Mouse (Mus musculus) limb, embryonic 10.5 days (tissue): Measurements from ENCODE around the gene Fancc. TPM values are rescaled to one million over a fixed set of nuclear protein-coding genes. Genes with fewer than 3 reads are reported as not detected.
"Not testable (repeated sequence)": the region's sequence is repeated elsewhere in the genome, so short reads cannot be mapped to it uniquely, and the experiment has no call there.

Experiments
- DNase-seq: peaks from one replicate; pipeline ENCODE4 v3.0.0-alpha.2; 2017; ENCODE audit warnings: low spot score
- H3K27ac ChIP-seq: fragments of 300-500 bp; sonication (generic); 2 replicates; pipeline ENCODE4 v1.5.1; 2016; ENCODE audit warnings: mild to moderate bottlenecking
- H3K27me3 ChIP-seq: fragments of 300-500 bp; sonication (generic); 2 replicates; pipeline ENCODE4 v1.6.1; 2016; ENCODE audit warnings: low read depth, mild to moderate bottlenecking; ENCODE audit not compliant: poor library complexity, severe bottlenecking
- H3K36me3 ChIP-seq: fragments of 300-500 bp; sonication (generic); 2 replicates; pipeline ENCODE4 v1.6.1; 2016; ENCODE audit warnings: mild to moderate bottlenecking, moderate library complexity
- H3K4me1 ChIP-seq: fragments of 300-500 bp; sonication (generic); 2 replicates; pipeline ENCODE4 v1.6.1; 2016
- H3K4me3 ChIP-seq: fragments of 300-500 bp; sonication (generic); 2 replicates; pipeline ENCODE4 v1.5.1; 2016; ENCODE audit warnings: mild to moderate bottlenecking, moderate library complexity
- H3K9me3 ChIP-seq: fragments of 300-500 bp; sonication (generic); replicated peaks from 2 replicates; pipeline ENCODE4 v1.6.1; 2016; ENCODE audit warnings: mild to moderate bottlenecking
- WGBS: fragments of 180-500 bp; shearing (Covaris S2); methylation state at CpG from one replicate; pipeline ENCODE4 v1.1.7; 2016; 5-methylcytosine and 5-hydroxymethylcytosine counted together
- polyA plus RNA-seq: library from polyadenylated mRNA; unstranded; fragments of >200 nt; fragmentation: Nextera tagmentation; extraction: Ambion mirVana; gene quantifications from 2 replicates; pipeline ENCODE4 v1.2.1, GENCODE M21; 2016

Gene Fancc
- polyA plus RNA-seq, 1 experiment from 2014 or later: 27.0 TPM

DNA sequence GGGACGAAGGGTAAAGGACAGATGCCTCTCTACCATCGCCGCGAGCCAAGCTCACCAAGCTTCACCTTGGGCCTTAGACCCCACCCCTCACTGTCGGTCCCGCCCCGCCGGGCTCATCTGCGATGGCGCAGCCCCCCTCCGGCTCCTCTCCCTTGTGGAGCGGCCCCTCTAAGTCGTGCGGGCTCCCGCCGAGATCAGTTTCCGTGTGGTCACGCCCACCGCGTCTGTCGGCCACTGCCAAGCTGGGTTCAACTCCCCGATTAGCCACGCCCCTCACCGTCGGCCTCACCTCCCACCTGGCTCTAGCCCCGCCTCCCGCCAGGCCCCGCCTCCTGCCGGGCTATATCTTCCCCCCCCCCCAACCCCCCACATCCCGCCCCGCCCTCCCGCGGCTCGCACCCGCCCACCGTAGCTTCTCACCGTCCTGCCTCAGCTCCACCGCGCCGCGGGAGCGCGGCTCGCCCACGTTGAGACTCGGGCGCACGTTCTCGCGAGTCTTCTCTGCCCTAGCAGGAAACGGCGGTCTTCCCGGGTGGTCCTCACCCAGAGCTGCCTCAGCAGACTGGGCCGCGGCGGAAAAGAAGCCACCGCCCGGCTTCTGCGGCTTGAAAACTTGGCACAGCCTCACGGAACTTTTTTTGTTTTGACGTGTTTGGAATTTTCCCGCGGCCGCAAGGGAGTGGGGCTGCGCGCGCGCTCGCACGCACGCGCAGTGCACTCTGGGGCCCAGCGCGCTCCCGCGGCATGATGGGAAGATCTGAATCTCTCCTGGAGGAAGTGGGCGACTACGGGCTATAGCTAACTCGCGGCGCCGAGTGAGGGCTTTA, 65.8 kb downstream of the Fancc start:
- H3K27me3 ChIP-seq: no peaks in the 10 kb centered on the region
- peaks cover 15% of the 10 kb centered on the region for H3K4me1 ChIP-seq
- peak overlapping the region; percentile 97 for H3K27ac ChIP-seq
- H3K36me3 ChIP-seq: no peaks in the 10 kb centered on the region
- peak; percentile 98 for DNase-seq
- no peaks in the 10 kb centered on the region for H3K9me3 ChIP-seq
- H3K4me3 ChIP-seq: peak overlapping the region; percentile 70
- under 1% methylated on average over 79 of the region's 82 CpGs for WGBS

DNA sequence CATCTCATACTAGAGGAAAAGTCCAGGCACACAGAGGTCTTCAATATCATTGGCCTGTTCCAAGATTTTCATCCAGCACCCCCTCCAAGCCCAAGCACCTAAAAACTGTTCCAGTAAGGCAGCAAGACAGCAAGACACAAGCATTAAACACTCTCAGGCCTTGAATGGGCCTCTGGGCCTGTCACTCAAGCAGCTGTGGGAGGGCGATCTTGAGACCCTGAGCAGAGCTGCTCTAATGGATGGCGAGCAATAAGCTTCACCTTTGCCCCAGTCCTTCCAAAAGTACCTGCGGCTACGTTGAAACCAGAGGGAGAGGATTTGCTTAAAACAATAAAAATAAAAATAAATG, 66.4 kb downstream of the Fancc start:
- Histone ChIP-seq H3K4me3 (peak overlapping the region; percentile 70), H3K36me3 (no peaks in the 10 kb centered on the region), H3K4me1 (peaks cover 15% of the 10 kb centered on the region), H3K27me3 (no peaks in the 10 kb centered on the region), H3K9me3 (no peaks in the 10 kb centered on the region), H3K27ac (peak overlapping the region; percentile 97)
- no peak for DNase-seq
- 0% methylated on average over 4 of the region's 4 CpGs for WGBS

DNA sequence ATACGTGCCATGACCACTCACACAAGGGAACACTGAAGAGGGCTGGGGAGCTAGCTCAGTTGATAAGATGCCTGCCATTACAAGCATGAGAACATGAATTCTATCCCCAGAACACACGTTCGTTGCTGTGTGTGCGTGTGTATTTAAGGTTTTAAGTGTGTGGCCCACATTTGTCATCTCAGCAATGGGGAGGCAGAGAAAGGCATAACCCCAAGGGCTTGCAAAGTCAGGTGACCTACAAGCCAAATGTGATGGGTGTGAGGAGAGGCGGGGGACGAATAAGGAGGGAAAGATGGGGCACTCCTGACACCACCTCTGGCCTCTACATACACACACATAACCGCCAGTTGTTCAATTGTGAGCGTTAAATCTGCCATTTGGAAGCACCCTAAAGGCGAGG, 66.9 kb downstream of the Fancc start:
- no peak for DNase-seq
- Histone ChIP-seq H3K9me3 (no peaks in the 10 kb centered on the region), H3K36me3 (no peaks in the 10 kb centered on the region), H3K4me1 (peaks cover 15% of the 10 kb centered on the region), H3K27ac (peak overlapping the region; percentile 97), H3K27me3 (no peaks in the 10 kb centered on the region), H3K4me3 (peak overlapping the region; percentile 70)
- 73% methylated on average over 9 of the region's 9 CpGs for WGBS

DNA sequence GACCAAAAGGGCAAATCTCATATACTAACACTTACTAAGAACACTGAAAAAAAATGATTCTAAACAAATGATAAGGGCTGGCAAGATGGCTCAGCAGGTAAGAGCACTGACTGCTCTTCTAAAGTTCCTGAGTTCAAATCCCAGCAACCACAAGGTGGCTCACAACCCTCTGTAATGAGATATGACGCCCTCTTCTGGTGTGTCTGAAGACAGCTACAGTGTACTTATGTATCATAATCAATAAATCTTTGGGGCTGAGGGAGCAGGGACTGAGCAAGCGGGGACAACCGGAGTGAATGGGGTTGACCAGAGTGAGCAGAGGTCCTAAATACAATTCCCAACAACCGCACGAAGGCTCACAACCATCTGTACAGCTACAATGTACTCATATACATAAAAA, 68.9 kb downstream of the Fancc start:
- not testable (repeated sequence) for H3K27me3 ChIP-seq, H3K27ac ChIP-seq, DNase-seq, H3K36me3 ChIP-seq, H3K4me3 ChIP-seq, H3K9me3 ChIP-seq
- WGBS: 98% methylated on average over 5 of the region's 5 CpGs
- H3K4me1 ChIP-seq: peaks cover 15% of the 10 kb centered on the region

DNA sequence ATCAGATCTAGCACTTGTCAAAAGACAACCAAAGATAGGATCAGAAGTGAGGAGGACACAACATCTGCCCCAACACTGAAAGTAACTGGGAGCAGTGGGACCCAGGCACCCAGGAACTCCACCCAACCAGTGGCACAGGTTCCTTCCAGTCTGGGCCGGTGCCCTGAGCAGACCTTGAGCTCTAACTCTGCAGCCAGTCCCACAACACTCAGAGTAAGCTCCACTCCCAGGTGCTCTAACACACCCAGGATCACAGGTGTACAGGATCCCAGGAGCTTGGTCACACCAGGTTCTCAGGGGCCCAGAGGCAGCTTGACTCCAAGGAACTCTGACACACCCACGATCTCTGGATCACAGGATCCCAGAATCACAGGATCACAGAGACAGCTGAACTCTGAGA, 74.0 kb downstream of the Fancc start:
- no peak for DNase-seq
- H3K27ac ChIP-seq: no peak overlapping the region
- no peaks in the 10 kb centered on the region for H3K9me3 ChIP-seq
- no peaks in the 10 kb centered on the region for H3K4me1 ChIP-seq
- H3K36me3 ChIP-seq: no peaks in the 10 kb centered on the region
- no peak overlapping the region for H3K4me3 ChIP-seq
- WGBS: 98% methylated on average over 2 of the region's 2 CpGs
- no peaks in the 10 kb centered on the region for H3K27me3 ChIP-seq

DNA sequence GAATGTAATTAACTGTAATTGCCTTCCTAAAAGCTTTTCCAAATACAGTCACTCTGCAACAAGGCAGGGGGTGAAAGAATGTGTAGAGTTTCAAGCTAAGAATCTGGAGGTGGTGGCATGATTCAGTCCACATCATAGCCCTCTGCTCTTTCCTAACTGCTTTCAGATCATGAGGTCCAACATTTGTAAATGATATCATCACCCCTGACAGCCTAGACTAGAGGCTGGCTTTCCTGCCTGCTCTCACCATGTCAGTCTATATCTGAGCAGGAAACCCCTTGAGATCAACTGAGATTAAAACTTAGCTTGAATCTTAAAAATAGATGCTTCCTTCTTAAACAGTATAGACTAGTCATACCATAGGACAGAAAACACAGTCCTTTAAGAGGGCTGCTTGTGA, 75.9 kb downstream of the Fancc start:
- no peak overlapping the region for H3K27ac ChIP-seq
- DNase-seq: no peak
- no peaks in the 10 kb centered on the region for H3K4me1 ChIP-seq
- H3K9me3 ChIP-seq: no peaks in the 10 kb centered on the region
- H3K36me3 ChIP-seq: no peaks in the 10 kb centered on the region
- no peak overlapping the region for H3K4me3 ChIP-seq
- H3K27me3 ChIP-seq: no peaks in the 10 kb centered on the region

DNA sequence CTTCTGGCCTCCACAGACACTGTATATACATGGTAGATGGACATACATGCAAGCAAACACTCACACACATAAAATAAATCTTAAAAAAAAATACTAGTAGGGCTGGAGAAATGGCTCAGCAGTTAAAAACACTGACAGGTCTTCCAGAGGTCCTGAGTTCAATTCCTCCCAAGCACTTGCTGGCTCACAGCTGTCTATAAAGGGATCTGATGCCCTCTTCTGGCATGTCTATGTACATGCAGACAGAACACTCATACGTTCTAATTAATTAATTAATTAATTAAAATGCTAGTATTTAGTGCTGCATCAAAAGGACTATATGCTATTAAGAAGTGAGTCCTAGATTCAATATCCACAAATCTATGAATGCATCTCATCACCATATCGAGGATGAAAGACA, 78.9 kb downstream of the Fancc start:
- Histone ChIP-seq H3K36me3 (no peaks in the 10 kb centered on the region), H3K4me3 (no peak overlapping the region), H3K9me3 (no peaks in the 10 kb centered on the region), H3K27ac (no peak overlapping the region), H3K4me1 (0 out of 2 replicates have a peak, but pooled peaks cover 2% of the 10 kb centered on the region), H3K27me3 (no peaks in the 10 kb centered on the region)
- 87% methylated on average over 2 of the region's 2 CpGs for WGBS
- no peak for DNase-seq

DNA sequence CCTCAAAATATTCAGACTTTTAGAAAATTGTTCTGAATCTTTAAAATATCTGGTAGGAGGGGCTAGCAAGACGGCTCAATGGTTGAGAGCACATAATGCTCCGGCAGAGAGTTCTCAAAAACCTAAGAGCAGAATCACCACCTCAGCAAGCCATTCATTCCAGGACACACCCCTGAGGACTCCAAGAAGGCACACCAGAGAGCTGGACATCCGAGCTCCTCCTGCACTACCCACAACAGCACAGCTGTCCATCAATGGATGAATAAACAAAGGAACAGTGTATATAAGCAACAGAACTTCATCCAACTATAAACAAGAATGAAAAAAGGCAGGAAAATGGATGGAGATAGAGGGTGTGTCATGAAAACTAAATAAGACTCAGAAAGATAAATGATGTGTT, 80.3 kb downstream of the Fancc start:
- DNase-seq: no peak
- no peak overlapping the region for H3K27ac ChIP-seq
- H3K27me3 ChIP-seq: no peaks in the 10 kb centered on the region
- H3K9me3 ChIP-seq: no peaks in the 10 kb centered on the region
- no peak overlapping the region for H3K4me3 ChIP-seq
- WGBS: 82% methylated on average over 3 of the region's 3 CpGs
- 0 out of 2 replicates have a peak, but pooled peaks cover 2% of the 10 kb centered on the region for H3K4me1 ChIP-seq
- H3K36me3 ChIP-seq: no peaks in the 10 kb centered on the region

DNA sequence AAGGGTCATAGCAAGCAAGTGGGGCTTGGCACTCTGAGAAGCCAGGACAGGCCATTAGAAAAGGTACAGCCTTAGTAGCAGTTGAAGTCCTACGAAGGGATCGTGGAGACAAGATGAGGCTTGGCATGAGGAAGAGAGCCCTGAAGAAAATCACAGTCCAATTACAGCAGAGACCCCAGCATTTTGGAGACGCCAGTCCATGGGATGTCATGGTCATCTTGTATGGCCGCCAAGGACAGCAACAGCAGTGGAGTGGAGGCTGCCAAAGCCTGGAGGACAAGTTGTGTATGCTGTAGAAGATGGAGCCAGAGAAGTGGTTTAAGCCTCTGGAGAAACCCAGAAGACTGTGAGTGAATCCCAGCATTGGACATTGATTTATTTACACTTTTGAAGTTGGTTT, 84.4 kb downstream of the Fancc start:
- no peak for DNase-seq
- Histone ChIP-seq H3K27ac (no peak overlapping the region), H3K4me1 (0 out of 2 replicates have a peak, but pooled peaks cover 2% of the 10 kb centered on the region), H3K9me3 (no peaks in the 10 kb centered on the region), H3K4me3 (no peak overlapping the region), H3K36me3 (no peaks in the 10 kb centered on the region), H3K27me3 (no peaks in the 10 kb centered on the region)
- 92% methylated on average over 4 of the region's 4 CpGs for WGBS

DNA sequence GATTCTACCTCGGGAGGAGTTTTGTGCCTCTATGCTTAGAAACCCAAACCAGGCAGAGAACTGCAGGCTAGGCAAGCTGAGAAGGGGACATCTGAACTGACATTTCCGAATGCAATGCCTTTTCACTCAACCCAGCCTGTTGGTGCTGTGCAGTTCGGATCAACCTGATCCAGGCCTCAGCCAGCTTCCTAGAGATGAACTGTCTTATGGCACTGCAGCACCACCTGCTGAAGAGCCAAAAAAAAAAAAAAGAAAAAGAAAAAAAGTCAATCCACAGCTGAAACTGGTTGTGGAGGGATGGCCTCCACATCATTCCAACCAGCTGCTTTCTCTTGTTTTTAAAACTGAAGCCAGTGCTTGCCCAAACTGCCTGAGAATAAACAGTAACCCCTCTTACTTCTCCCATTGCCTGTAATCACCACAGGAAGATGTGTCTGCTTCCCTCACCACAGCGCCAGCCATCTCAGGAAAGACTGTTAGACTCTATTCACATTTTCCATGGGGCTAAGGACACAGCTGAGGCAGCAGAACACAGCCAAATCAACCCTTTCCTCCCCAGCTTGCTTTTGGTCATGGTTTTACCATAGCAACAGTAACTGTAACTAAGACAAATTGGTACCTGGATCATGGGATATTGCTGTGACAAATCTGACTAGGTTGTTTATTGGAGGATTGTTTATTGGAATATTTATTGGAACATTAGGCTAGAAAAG, 85.6 kb downstream of the Fancc start:
- Histone ChIP-seq H3K27me3 (no peaks in the 10 kb centered on the region), H3K4me3 (no peak overlapping the region), H3K27ac (no peak overlapping the region), H3K4me1 (peaks cover 7% of the 10 kb centered on the region; the same call in 1 of the 2 replicates), H3K9me3 (no peaks in the 10 kb centered on the region), H3K36me3 (no peaks in the 10 kb centered on the region)
- DNase-seq: no peak
- WGBS: 59% methylated on average over 4 of the region's 4 CpGs

DNA sequence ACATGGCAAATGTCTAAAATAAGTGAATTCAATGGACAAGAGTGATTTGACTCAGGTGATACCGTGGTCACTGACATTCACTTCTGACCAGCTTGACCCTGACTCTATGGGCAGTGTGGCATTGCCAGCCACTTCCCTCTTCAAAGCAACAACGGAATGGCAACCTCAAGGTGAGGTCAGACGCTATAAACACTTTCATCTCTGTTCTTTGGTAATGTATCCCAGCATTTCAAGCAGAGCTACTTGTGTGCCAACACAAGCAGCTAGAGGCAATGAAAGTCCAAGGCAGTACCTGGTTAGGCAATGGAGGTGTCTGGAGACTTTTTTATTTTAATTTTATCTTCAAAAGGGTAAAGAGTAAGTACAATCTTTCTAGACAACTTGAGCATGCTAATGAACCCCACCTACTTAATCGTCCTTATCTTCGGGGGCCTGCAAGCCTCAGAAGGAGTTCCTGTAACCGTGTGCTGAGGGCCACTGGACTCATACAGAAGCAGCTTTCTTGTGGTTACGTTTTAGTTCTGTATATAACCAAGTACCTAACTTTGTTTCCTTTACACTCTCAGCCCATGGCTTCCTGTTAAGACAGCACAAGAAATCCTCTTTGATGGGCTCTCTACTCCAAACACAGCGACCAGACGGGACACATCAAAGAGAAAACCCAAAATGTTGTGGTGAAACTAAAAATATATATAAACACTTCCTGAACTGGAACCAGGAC, 86.3 kb downstream of the Fancc start:
- peaks cover 9% of the 10 kb centered on the region; the same call in 1 of the 2 replicates for H3K4me1 ChIP-seq
- H3K4me3 ChIP-seq: no peak overlapping the region
- 69% methylated on average over 9 of the region's 9 CpGs for WGBS
- H3K36me3 ChIP-seq: no peaks in the 10 kb centered on the region
- no peak for DNase-seq
- no peaks in the 10 kb centered on the region for H3K9me3 ChIP-seq
- no peak overlapping the region for H3K27ac ChIP-seq
- no peaks in the 10 kb centered on the region for H3K27me3 ChIP-seq

DNA sequence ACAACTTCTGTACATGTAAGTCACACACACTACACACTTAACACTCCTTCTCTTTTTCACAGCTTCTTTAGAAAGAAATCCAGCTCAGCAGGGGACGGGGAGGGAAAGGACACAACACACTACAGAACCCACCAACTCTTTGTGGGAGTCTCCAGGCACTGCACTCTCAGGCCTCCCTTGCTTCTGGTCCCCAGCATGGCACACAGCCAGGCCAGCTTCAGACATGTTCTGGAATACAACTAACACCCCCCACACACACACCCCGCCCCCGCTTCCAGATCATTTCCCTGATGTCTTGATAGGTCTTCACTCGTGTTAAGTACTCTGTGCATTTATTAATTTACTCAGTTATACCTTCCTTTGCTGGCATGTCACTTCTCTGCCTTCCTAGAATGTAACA, 91.9 kb downstream of the Fancc start:
- no peaks in the 10 kb centered on the region for H3K27me3 ChIP-seq
- no peak for DNase-seq
- H3K4me1 ChIP-seq: peaks cover 6% of the 10 kb centered on the region; the same call in 1 of the 2 replicates
- no peaks in the 10 kb centered on the region for H3K36me3 ChIP-seq
- H3K27ac ChIP-seq: no peak overlapping the region
- 85% methylated on average over 4 of the region's 4 CpGs for WGBS
- no peaks in the 10 kb centered on the region for H3K9me3 ChIP-seq
- H3K4me3 ChIP-seq: no peak overlapping the region

DNA sequence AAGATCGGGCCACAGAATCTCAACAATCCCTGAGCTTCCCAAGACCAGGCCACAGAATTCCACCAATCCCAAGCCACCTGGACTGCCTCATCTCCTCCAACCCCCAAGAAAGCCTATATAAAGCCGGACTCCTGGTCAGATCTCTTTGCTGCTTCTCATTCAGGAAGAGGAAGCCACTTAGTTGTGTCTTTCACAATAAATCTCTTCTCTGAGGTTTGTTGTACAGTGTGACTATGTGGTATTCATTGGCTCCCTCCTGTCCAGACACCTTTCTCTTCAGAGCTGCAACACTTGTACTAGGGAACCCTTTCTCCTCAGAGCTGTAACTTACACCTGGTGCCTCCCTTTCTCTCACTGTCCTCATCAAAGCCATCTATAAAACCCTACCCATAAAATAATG, 92.4 kb downstream of the Fancc start:
- 84% methylated on average over 2 of the region's 2 CpGs for WGBS
- H3K27ac ChIP-seq: no peak overlapping the region

More for the DNA sequence above, 92.4 kb downstream of the Fancc start:
- Histone ChIP-seq H3K4me1 (peaks cover 6% of the 10 kb centered on the region; the same call in 1 of the 2 replicates), H3K27me3 (no peaks in the 10 kb centered on the region), H3K9me3 (no peaks in the 10 kb centered on the region), H3K36me3 (0 out of 2 replicates have a peak, but pooled peaks cover 3% of the 10 kb centered on the region), H3K4me3 (no peak overlapping the region)
- no peak for DNase-seq
